Mouse (Mus musculus) thymus, postnatal 36 days (tissue): Measurements from ENCODE around the gene Zbp1.

Experiments used
- DNase-seq, 2 experiments: peaks; one replicate each; pipeline ENCODE4 v3.0.0; 2022; ENCODE audit warnings: mixed read lengths in 2 of 2

Gene Zbp1

DNA sequence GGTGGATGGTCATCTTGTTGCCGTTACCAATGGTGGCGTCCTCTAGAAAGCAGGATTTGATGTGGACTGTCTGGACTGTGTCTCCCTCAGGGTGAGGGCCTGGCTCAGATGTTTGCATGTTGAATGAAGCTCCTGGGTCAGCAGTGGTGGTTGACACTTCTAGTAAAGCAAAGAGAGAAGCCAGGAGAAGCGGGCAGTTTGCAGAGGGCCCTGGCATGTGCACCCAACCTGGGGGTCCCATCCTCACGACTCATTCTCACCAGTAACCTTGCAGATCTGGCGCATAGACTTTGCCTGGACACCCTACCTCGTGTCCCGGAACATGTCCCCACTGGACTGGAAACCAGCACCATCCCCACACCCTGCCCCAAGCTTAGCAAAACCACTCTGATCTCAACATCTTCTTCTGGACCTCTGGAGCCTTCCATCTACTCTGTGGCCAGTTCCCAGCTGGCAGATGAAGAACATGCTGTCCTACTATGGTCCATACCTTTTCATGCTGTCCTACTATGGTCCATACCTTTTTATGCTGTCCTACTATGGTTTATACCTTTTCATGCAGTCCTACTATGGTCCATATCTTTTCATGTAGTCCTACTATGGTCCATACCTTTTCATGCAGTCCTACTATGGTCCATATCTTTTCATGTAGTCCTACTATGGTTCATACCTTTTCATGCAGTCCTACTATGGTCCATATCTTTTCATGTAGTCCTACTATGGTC lies 9.5 kb downstream of the Zbp1 start:
- DNase-seq = peak in 1 of 2 experiments; percentile 0

DNA sequence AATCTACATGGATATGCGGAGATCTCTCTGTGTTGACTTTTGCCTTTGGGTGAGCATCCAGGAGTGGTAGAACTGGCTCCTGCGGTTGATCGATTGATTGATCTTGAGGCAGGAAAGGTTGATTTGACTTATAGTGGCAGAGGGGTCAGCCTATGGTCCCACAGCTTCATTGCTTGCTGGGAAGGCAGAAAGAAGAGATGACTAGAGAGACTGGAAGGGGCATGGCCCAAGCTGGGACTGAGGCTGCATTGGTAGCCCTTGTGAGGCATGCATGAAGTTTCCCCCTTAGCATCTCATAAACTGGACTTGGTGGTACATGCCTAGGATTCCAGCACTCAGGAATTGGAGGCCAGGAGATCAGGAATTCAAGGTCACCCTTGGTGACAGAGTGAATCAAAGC lies 11.7 kb downstream of the Zbp1 start:
- no peak for DNase-seq

DNA sequence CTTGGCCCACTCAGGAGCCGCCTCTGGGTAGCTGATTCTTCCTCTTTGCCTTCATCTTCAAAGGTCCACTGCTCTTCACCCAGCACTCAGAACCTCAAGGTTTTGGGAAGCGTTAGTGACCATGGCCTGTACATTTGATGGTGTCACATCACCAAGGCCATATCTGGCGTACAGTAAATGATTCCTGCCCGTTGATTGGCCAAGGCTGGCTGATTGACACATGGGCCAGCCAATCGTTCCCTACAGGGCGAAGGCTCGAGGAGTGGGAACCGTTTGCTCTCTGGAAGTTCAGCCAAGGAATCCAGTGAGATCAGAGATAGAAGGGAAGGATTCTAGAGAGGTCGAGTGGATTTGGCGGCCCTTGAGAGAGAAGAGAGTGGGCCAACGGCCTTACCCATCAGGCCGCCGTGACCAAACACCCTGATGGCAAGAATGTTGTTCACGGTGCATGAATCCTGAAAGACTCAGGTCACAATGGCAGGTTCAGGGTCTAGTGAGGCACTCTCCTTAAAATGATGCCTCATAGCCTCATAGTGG lies 13.1 kb downstream of the Zbp1 start:
- DNase-seq = peak in 1 of 2 experiments; percentile 1

DNA sequence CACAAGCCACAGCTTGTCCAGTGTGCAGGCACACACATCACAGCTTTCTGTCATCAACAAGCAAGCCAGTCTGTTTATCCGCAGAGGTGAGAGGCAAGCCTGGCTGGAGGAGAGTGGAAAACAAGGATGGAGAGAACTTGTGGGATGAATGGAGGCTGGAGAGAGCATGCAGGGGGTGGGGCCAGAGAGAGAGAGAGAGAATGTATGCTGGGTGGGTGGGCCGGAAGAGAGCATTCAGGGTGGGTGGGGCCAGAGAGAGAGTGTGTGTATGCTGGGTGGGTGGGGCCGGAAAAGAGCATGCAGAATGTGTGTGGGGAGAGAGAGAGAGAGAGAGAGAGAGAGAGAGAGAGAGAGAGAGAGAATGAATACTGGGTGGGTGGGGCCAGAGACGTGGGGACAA lies 14.1 kb downstream of the Zbp1 start:
- DNase-seq = peak in 1 of 2 experiments; percentile 0

DNA sequence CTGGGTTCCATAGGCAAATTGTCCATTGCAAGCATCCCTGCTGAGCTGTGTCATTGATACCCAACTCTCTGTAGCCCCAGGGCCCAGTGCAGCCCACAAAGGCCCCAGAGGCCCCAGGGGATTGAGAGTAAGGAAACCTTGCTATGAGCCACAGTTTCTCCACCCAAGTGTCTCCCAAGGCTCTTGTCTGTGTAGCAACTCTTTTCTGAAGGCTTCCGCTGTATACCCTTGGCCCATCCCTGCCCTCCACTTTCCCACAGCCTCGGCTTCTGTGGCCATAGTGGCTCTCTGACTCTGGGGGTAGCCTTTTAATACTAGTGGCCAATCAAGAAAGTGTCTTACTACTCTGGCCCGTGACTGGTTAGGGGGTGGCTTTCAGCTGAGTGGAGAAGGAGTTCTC lies 15.0 kb downstream of the Zbp1 start:
- peak; percentile 0 to 1 for DNase-seq

DNA sequence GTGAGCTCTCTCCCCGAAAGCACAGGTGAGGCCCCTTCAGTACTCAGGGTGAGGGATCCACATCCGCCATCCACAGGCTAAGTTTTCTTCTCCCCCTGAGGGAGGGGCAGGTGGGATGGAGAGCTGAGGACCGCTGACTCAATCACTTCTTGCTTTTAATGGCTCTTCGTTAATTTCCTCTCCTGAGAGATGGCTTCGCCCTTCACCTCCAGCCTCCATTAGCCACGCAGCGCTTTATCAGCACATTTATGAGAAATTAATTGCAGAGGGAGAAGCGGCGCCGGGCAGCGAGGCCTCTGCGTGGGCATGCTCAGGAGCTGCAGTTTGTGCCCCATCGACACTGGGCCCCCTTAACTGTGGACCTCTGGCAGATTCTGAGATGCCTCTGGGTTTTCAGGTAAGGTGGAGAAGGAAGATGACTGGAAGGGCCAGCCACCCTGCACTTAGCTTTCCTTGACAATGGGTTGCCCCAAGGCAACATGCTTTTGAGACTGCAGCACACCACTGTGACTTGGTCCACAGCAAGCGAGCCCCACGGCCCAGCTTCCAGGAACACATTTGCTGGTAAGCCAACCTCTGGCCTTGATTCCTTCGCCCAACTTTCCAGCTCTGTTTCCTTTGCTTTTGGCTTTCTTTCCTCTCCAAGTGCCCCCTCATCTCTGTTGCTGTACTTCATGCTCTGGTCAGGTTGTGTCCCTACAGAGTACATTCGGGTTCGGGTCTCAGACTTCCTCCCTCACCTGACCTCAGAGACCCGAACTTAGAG lies 15.6 kb downstream of the Zbp1 start:
- peak in 1 of 2 experiments; percentile 0 for DNase-seq

DNA sequence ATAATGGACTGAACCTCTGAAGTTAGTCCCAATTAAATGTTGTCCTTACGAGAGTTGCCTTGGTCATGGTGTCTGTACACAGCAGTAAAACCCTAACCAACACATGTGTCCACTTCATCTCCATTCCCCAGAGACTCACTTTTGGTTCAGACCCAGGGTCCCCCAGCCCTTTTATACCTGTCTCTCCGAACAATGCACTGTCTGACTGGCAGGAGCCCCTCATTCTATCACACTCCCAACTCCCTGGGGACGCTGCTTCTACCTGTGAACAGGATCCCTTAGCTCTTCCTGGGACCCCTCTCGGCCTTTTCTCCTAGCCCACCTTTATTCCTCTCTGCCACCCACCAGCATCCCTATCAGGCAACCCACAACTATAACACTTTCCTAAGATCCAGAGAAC lies 23.9 kb downstream of the Zbp1 start:
- DNase-seq = peak in 1 of 2 experiments; percentile 0

DNA sequence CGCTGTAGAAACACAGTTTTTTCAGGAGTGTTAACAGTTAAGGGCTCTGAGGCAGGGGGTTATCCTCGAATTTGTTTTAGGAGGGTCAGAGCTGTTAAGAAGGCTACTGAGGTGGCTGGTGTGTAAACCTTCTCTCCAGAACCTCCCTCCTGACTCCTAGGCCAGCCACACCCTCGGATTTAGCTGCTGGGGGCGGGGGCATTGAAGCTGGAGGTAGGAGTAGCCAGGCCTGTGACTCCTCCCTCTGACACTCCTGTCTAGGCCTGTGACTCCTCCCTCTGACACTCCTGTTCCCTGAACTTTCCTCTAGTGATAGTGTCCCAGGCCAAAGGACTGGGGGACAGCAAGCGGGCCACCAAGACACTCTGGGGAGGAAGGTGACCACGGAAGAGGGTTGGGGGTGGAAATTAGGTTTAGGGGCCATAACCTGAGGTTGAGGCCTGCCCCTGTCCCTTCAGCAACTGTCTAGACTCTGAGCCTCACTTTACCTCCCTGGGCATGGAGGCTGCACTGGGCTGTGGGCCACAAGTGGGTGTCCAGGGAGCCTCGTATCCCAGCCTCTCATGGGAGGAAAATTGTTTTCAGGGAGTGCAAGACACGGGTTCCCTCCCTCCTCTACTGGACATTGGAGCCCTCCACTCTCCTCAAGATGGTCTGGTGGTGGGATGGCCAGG lies 31.4 kb downstream of the Zbp1 start:
- no peak for DNase-seq

DNA sequence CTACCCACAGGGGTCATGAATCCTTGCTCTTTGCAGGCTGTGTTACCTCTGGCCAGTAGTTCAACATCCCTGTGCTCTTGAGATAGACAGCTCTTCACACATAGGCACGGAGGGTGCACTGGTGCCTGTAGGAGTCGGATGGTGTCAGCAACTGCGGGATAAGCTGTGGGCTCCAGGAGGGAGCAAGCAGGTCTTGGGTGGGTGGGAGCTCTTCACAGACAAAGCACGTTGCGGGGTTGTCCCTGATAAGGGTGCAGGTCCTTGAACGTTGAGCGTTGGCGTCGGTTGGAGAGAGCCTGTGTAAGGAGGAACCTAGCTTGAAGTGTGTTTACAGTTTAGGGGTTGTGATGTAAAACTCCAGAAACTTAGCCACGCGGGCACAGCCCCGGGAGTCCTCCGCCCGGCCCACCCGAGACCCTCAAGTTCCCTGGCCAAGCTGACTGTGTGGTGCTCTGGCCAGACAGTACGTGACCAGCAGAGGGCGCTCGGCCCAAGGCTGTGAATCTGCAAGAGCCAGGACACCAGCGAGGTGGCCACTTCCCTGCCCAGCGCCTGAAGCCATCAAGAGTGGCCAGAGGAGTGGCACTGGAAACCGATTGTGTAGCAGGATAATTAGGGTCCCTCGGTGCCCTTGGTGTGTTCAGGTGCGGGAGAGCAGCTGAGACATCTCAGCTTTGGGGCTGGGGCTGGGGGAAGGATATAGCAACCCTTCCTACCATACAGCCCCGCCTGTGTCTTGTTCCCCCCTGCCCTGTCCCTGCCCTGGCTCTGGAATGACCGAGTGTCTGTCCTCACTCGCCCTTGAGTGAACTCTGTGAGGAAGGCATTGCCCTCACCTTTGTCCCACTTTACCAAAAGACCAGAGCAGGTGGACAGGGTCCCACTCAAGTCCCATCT lies 32.4 kb downstream of the Zbp1 start:
- peak; percentile 73 to 81 for DNase-seq

DNA sequence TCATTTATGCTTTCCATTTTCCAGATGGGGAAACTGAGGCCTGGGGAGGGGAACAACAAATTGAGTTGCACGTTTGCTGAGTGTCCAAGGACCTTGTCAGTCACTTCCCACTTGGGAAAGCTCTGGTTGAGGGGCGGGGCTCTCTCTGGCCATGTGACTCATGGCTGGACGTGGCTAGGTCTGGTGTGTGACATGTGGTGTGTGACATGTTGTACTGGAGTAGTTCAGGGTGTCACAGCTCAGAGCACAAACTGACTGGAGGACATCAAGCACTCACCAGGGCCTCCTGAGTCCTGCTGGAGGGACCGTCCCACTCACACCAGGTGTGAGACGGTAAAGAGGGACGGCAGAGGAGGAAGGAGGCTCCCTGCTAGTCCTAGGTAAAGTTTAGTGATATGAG lies 33.4 kb downstream of the Zbp1 start:
- no peak for DNase-seq

DNA sequence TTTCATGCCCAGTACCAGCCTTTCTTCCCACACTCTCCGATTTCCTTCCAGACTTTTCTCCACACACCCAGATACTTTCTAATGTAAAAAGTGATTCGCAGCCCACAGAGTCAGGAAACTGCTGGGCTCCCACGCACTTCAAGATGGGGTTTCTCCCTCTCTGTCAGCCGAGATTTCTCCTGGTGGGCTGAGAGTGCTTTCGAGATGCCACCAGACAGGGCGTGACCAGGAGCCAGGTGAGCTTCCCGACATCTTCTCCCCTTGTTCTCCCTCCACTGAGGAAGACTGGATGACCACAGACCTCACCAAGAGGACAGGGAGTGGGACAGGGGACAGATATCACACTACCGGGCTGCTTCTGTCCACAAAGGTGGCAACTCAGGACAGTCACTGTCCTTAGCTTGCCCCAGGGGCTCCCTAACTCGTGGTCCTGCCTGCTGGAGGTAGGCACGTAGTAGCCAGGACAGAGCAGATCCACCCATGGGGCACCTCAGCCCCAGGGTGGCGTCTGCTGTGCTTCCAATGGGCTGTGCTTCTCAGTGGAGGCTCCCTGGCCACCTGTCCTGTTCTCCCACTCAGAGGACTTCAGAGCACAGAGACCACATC lies 34.1 kb downstream of the Zbp1 start:
- no peak for DNase-seq

DNA sequence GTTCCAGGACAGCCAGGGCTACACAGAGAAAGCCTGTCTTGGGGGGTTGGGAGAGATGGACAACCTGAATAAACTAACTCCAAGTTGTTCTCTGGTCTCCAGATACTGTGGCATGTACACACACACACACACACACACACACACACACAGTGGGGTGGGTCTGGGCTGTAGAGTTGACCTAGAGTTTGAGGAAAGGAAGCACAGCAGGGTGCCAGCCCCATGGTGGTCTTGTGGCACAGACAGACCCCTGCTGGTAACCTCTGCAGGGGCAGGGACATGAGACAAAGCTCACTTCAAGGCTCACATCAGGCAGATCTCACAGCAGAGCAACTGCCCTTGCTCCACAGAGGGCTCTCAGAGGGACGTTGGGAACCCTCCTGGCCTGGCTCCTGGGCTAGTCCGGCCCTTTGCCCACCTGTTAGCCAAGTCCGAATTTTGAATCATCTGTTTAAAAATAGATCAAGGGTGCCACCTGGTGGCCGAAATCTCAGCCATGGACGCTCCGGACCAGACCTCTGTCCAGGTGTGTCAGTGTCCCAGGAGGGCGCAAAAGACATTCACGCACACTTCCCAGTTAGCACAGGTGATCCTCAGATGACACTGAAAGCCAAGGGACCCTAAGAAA lies 34.8 kb downstream of the Zbp1 start:
- DNase-seq = peak; percentile 54 to 57

DNA sequence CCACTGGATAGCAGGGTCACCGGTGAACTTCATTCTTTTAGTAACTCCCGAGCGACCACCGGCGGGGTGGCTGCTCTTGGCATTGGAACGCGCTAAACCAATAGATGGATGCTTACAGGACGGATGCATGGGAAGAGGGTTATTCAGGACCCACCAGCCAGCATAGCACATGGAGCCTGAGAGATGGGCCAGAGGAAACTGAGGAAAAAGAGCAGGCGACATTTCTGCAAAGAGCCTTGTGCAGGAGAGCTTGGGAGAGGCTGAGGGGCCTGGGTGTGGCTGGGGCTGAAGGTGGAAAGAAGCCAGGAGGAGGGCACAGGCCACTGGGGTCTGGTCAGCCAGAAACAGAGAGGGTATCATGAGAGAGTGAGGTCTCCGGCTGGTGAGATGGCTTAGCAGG lies 35.4 kb downstream of the Zbp1 start:
- DNase-seq = no peak

DNA sequence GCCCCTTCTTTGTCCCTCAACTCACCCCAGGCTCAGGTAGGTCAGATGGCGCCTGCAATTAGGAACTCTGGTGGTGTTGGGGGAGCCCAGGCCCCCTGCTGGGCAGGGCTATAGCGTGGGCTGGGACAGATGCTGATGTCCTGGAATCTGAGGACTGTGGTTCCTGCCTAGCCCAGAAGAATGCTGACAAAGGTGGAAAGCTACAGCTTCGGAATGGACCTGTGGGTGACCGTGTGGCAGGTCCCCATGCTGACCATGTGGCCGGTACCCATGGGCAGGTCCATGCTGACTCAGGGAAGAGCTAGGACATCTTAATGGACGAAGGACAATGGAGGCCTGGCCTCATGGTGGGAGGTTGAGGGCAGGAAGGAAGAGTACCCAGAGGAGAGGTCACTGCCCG lies 35.9 kb downstream of the Zbp1 start:
- DNase-seq = no peak

DNA sequence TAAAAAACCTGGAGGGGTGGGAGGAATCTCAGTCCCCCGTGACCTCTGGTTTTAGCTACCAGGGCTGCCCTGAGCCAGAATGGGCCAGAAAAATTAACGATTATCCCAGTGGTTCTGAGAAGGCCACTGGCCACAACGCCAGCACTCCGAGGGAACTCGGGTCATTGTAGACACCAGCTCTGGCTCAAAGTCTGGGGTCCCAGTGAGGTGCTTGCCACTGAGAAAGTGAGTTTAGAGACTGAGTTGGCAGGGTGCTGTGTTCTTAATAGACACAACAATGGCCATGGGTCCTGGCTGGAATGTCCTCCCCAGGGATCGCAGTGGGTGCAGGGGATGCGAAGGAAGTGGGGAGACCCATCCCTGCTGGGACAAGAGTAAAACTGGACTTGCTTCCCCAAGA lies 36.8 kb downstream of the Zbp1 start:
- DNase-seq = no peak

DNA sequence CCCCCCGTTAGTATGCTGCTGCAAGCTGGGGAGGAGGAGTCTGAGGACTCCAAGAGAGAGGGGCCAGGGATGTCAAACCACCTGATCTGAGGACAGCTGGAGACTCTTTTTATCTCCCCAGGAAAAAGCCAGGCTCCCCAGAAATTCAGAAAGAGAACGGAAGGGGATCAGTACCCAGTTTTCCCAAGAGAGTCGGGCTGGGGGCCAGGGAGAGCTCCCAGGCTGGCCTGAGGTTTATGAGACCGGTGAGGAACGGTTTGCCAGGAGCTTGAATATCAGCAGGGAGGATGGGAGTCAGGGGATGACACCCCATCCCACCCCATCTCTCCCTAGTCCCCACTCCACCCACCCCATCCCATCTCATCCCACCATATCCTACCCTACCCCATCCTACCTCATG lies 37.2 kb downstream of the Zbp1 start:
- DNase-seq = no peak

DNA sequence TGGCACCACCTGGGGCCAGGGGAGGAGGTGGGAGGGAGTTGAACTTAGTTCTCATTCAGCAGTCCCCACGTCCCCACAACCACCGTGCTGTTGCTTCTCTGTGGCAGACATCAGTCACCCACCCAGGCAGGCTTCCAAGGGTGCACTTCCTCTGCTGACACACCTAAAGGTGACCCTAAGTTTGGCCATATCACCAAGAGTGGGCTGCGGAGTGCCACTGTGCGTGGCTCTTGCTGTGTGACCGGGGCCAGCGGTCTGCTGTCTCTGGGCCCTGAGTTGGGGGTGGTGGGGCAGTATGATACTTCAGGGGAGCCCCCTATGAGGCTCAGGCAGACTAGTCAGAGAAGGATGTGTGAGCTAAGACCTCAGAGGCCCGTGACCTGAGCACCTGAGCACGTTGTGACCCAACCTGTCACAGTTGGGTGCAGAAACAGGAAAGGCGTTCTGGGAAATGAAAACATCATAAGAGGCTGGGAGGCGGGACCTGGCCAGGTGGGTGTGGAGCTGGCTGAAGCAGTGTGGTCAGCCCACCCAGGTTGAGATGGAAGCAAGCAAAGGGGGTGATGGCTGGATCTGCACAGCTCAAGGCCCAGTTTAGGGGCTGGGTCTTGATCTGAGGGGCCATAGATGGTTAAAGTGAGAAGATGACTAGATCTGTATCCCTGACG lies 37.9 kb downstream of the Zbp1 start:
- no peak for DNase-seq

DNA sequence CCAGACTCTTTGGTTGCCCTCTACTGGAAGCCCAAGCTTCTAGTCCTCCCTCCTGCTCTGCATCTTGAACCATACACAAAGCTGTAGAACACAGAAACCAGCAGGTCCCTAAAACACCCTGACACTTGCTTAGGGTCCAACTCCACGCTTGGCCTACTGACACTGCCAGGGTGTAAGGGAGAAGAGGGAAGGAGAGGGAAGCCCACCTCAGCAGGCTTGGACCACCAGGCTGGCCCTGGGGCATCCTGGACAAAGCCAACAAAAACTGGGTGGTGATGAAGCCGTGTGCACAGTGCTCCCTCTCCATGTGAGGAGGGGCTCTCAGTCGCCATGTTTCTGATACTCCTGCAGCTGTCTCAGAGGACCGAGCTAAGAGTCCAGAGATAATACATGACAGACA lies 38.7 kb downstream of the Zbp1 start:
- DNase-seq = no peak

DNA sequence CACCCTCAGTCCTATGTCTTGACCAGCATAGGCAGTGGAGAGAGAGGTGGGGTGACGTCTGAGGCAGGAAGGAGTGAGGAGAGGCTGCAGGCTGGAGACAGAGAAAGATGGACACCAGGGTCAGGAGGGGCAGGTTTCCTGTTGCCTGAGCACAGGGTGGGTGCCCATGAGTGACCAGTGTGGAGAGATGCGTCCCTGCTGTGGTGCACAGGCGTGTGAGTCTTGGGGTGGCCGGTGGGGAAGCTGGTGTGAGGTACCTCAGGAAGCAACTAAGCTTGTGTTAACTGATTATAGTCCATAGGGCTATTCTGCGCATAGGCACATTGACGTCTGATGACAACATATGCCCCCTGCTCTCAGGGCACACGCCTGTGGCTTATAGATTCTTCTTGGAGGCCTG lies 39.7 kb downstream of the Zbp1 start:
- no peak for DNase-seq

DNA sequence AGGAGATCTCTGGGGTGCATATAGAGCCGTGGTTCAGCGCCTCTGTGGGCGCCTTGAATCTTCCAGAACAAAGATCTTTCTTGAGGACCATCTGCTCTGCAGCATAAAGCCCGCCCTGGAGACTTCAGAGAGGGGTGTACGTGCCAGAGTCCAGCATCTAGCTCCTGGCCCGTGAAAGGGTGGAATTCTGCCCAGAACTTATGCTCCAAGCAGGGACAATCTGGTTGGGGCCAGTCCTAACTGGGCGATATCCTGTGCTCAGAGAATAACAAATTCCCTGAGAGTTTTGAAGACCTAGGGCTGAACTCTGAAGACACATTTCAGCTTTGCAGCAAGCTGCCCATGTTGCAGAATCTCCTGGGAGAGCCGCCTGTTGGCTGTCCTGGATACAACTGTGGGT lies 40.8 kb downstream of the Zbp1 start:
- DNase-seq = no peak

DNA sequence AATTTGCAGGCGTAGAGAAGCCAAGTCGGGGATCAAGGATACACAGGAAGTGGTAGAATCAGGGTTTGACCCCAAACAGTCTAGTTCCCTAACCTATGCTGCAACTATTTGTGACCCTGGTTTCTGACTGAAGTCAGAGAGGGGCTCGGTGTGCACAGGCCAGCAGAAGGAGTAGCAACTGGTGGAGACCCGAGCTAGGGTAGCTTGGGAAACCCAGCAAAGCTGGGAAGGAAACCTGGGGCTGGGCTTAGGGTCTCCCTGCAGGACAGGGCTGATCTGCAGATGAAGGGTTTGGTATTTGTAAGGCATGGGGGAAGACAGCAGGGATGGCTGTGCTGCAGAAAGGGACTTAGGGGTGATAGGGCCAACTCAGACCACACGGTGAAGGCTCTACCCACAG lies 41.2 kb downstream of the Zbp1 start:
- DNase-seq = peak in 1 of 2 experiments; percentile 4
